In genomic region chr5:115031576-115031975, GRCm38 (mm10) we compare ENCODE assay signal across 23 mouse cellular contexts. TPM values are rescaled to one million over a fixed set of nuclear protein-coding genes. Genes with fewer than 3 reads are reported as not detected.
DNase-seq lines count a peak whose midpoint lies in the region; ATAC-seq and TF ChIP-seq lines count a peak whose summit lies in the region.
"Had no signal": no experiment of that assay in that cellular context is flagged by ENCODE, and none has a peak within 500 bp of the region (broad histone marks: within the 10 kb centered on the region; RNA-seq: fewer than 3 reads in every experiment).

No protein-coding gene starts in this region.

- 0 out of 2 replicates have a peak overlapping the region, but pooled peaks have one; percentile 3 for H3K9ac ChIP-seq in liver, embryonic 13.5 days
- H3K9ac ChIP-seq: embryonic facial prominence, embryonic 13.5 days; embryonic facial prominence, embryonic 15.5 days; forebrain, embryonic 12.5 days had no signal

- no peaks in the 10 kb centered on the region for H3K27me3 ChIP-seq in liver, embryonic 13.5 days
- no peaks in the 10 kb centered on the region for H3K27me3 ChIP-seq in small intestine, adult 2 months (ENCODE audit: control insufficient read depth, insufficient read depth, low read length)
- H3K27me3 ChIP-seq: embryonic facial prominence, embryonic 13.5 days; embryonic facial prominence, embryonic 15.5 days; forebrain, embryonic 12.5 days had no signal

- H3K4me1 ChIP-seq in liver, embryonic 13.5 days (replicated peaks): peaks cover 89% of the 10 kb centered on the region
- H3K4me1 ChIP-seq in brown adipose tissue, adult 24 weeks (ENCODE audit: control insufficient read depth, insufficient read depth, insufficient read length, low read length): peaks cover 42% of the 10 kb centered on the region
- peaks cover 39% of the 10 kb centered on the region for H3K4me1 ChIP-seq in small intestine, adult 2 months (ENCODE audit: control insufficient read depth, insufficient read depth, insufficient read length, low read length)
- H3K4me1 ChIP-seq: forebrain, embryonic 10.5 days had no signal

- DNase-seq in gastrocnemius, adult 2 months: no peak
- no peak for DNase-seq in gastrocnemius, postnatal 4 days (ENCODE audit: low spot score in 2 of 2)
- DNase-seq in liver, embryonic 13.5 days: no peak
- no peak for DNase-seq in liver
- DNase-seq in layer of hippocampus, adult 18-20 months (ENCODE audit: low spot score in 2 of 2): no peak
- DNase-seq in cerebellum, postnatal 25 days: no peak
- DNase-seq: adrenal gland, adult 8-10 months; adrenal gland, postnatal 14 days; cerebellum, adult 11-12 months; cerebellum, adult 2 months; cerebellum, adult 9-10 months; cerebellum, postnatal 10 days; cerebellum, postnatal 36 days; embryo, embryonic 11 days had no signal

- H3K36me3 ChIP-seq in liver, embryonic 13.5 days: peaks cover 7% of the 10 kb centered on the region; the same call in 1 of the 2 replicates
- H3K36me3 ChIP-seq in small intestine, adult 2 months (ENCODE audit: control insufficient read depth, insufficient read depth, low read length): no peaks in the 10 kb centered on the region

- H3K9me3 ChIP-seq in liver, embryonic 13.5 days (replicated peaks): no peaks in the 10 kb centered on the region
- H3K9me3 ChIP-seq: embryonic facial prominence, embryonic 13.5 days; embryonic facial prominence, embryonic 15.5 days; forebrain, embryonic 12.5 days had no signal

- H3K4me2 ChIP-seq in liver, embryonic 13.5 days: no peak overlapping the region
- H3K4me2 ChIP-seq: embryonic facial prominence, embryonic 13.5 days; embryonic facial prominence, embryonic 15.5 days; forebrain, embryonic 12.5 days had no signal

- ATAC-seq in liver, embryonic 13.5 days (ENCODE audit: low read depth): no peak
- ATAC-seq: forebrain, embryonic 14.5 days; forebrain, embryonic 16.5 days had no signal

- 72% methylated on average over 5 of the region's 5 CpGs for WGBS in liver, embryonic 13.5 days (ENCODE audit: insufficient replicate concordance)
- 51% methylated on average over 5 of the region's 5 CpGs for WGBS in small intestine, adult 2 months

- no peak overlapping the region for H3K4me3 ChIP-seq in gastrocnemius, adult 2 months
- H3K4me3 ChIP-seq in liver, embryonic 13.5 days (replicated peaks): no peak overlapping the region
- no peak overlapping the region for H3K4me3 ChIP-seq in brown adipose tissue, adult 24 weeks (ENCODE audit: insufficient read depth, low read depth, low read length)
- H3K4me3 ChIP-seq in small intestine, adult 2 months (ENCODE audit: low read depth, low read length): no peak overlapping the region
- H3K4me3 ChIP-seq: embryonic facial prominence, embryonic 13.5 days; embryonic facial prominence, embryonic 15.5 days; erythroblast, embryonic 14.5 days; forebrain, embryonic 10.5 days; forebrain, embryonic 12.5 days had no signal

- intact Hi-C loops in gastrocnemius, adult 2 months (cut with DNase I): loop anchor here (5.0 kb wide), 1 partner anchor 41 kb away; no protein-coding TSS in a partner anchor

- no peak for TF ChIP-seq CTCF in gastrocnemius, adult 2 months (IDR thresholded peaks at IDR 0.05)
- TF ChIP-seq CTCF in small intestine, adult 2 months (IDR thresholded peaks at IDR 0.05; ENCODE audit: extremely low read depth, insufficient read length, insufficient replicate concordance, low read depth, low read length): no peak

- no peak for TF ChIP-seq POLR2A in small intestine, adult 2 months (IDR thresholded peaks at IDR 0.05; ENCODE audit: low read depth, low read length)

- peak overlapping the region; percentile 35; the same call in 1 of the 2 replicates for H3K27ac ChIP-seq in gastrocnemius, adult 2 months
- no peak overlapping the region for H3K27ac ChIP-seq in liver, embryonic 13.5 days
- H3K27ac ChIP-seq in brown adipose tissue, adult 24 weeks (replicated peaks; ENCODE audit: low read depth, low read length): 0 out of 2 replicates have a peak overlapping the region, but pooled peaks have one; percentile 31
- peak overlapping the region; percentile 78 for H3K27ac ChIP-seq in small intestine, adult 2 months (ENCODE audit: insufficient read depth, low read depth, low read length)
- H3K27ac ChIP-seq: embryonic facial prominence, embryonic 13.5 days; embryonic facial prominence, embryonic 15.5 days; forebrain, embryonic 10.5 days; forebrain, embryonic 12.5 days had no signal

RNA-seq across cellular contexts. Expression of gene Sppl3, which starts 20.6 kb away (rescaled TPM):
- 10 to 100 TPM; 20.1 to 20.8 TPM for total RNA-seq in gastrocnemius, adult 2 months (2021)
- 10 to 100 TPM; 61.2 to 64.0 TPM for total RNA-seq in gastrocnemius, postnatal 4 days (2021)
- polyA plus RNA-seq in liver, embryonic 13.5 days (2015; fragmentation: Nextera tagmentation; extraction: Ambion mirVana): 4.2 and 4.7 TPM in 2 replicates
- polyA plus RNA-seq in brown adipose tissue, adult 24 weeks (2012; ENCODE audit: insufficient read depth, insufficient read length, missing spikeins): 15.8 and 15.9 TPM in 2 replicates
- polyA plus RNA-seq in small intestine, adult 2 months (2012; rRNA removed): 36.9 and 101 TPM in 2 replicates
- 10 to 100 TPM; 76.9 to 77.9 TPM for total RNA-seq in layer of hippocampus, adult 18-20 months (2021)
